Mouse (Mus musculus): ENCODE data around the gene Ezh2. TPM values are rescaled to one million over a fixed set of nuclear protein-coding genes. Genes with fewer than 3 reads are reported as not detected.
"Not testable (repeated sequence)": the region's sequence is repeated elsewhere in the genome, so short reads cannot be mapped to it uniquely, and the experiment has no call there.

The Ezh2 gene
- polyA plus RNA-seq (2016; fragmentation: Nextera tagmentation; extraction: Ambion mirVana) = 154 and 159 TPM in 2 replicates

DNA sequence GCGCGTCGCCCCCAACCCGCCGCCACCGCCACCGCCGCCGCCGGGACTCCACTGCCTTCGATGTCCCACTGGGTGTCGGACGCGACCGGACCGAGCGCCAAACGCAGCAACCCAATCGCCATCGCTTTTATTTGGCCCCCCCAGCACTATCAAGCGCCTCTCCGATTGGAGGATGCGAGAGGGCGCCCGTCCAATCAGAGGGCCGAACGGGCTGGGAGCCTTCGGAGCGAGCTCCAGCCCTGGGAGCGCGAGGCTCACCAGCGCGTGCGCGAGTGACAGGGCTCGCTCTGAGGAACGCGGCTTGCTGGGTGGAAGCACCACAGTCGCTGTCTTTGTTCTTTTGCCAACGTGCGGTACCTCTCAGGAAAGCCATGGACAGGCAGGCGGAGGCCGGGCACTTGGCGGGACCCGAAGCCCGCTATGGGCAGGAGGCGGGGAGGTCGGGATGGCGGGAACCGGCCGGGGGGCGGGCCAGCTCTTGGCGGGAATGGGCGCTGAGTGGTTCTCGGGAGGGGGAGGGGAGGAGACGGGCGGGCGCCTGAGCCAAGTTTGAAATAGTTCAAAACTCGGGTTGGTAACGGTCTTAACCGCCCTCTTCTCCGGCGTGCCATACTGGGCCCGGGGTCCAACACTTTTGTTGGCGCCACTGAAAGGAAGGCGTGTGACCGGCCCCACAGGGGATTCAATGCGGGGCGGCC lies at the start of gene Ezh2:
Ezh2 (minus strand) TSS at position 416 of the 698 bp plus-strand sequence.
- H3K4me2 ChIP-seq (replicated peaks) = peak within 1 kb of the TSS; percentile 73
- peak; percentile 99 for ATAC-seq (ENCODE audit: low FRiP score)
- H3K27ac ChIP-seq = peak within 1 kb of the TSS; percentile 98
- H3K9me3 ChIP-seq (replicated peaks) = no peaks in the 10 kb centered on the region
- peaks cover 9% of the 10 kb centered on the region for H3K4me1 ChIP-seq
- H3K36me3 ChIP-seq = no peaks in the 10 kb centered on the region
- H3K9ac ChIP-seq = peak within 1 kb of the TSS; percentile 95
- under 1% methylated on average over 54 of the region's 69 CpGs for WGBS
- H3K4me3 ChIP-seq = peak within 1 kb of the TSS; percentile 75
- H3K27me3 ChIP-seq = no peaks in the 10 kb centered on the region

DNA sequence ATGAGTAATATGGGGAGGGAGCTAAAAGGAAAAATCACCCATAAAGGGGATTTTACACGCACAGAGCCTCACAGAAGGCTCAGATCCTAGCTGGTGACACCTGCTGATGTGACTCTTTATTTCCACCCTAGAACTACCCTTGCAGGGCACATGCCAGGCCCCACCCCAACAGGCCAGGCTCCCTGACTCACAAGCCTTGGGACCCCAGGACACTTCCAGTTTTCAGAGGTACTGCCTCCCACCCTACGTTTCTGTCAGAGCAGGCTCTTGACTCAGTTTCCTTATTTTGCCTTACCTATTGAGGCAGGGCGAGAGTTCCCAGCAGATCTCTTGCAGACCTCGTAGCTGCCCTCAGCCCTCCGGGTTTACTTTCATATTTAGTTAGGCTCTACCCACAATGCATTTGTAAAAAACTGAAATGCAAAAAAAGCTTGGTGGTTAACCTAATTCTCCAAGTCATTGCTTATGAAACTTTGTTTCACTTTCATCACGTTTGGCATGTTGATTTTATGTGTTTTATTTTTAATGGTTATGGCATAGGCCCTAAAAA lies 41.5 kb upstream of the Ezh2 start:
- H3K9ac ChIP-seq = no peak overlapping the region
- H3K27ac ChIP-seq = no peak overlapping the region
- H3K4me3 ChIP-seq = no peak overlapping the region
- 72% methylated on average over 6 of the region's 6 CpGs for WGBS
- H3K4me2 ChIP-seq (replicated peaks) = no peak overlapping the region
- H3K36me3 ChIP-seq = no peaks in the 10 kb centered on the region
- ATAC-seq (ENCODE audit: low FRiP score) = no peak
- no peaks in the 10 kb centered on the region for H3K4me1 ChIP-seq
- no peaks in the 10 kb centered on the region for H3K27me3 ChIP-seq
- H3K9me3 ChIP-seq (replicated peaks) = no peaks in the 10 kb centered on the region

DNA sequence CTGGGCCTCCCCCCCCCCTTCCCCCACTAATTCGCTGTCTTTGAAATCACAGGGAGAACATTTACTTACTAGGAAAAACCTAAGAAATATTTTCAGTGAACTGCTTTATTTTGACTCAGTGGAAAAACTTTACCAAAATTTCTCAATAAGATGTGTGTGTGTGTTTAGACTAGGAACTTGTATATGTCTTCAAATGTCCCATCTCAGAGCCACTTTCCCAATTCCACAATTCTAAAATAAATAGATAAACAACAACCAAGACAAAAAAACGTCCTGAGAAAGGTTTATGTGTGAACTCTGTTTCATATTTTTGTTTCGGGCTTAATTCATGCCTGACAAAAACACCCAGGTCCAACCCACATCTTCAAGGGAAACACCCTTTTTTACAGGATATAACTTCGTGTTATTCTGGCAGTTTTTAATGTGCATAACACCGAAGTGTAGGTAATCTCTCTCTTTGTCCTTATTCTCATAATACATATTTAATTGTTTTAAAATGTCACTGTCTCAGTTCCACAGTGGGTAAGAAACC lies 40.9 kb upstream of the Ezh2 start:
- Histone ChIP-seq H3K27ac (no peak overlapping the region), H3K27me3 (no peaks in the 10 kb centered on the region), H3K9me3 (replicated peaks) (no peaks in the 10 kb centered on the region), H3K4me1 (no peaks in the 10 kb centered on the region), H3K4me3 (no peak overlapping the region), H3K9ac (no peak overlapping the region), H3K4me2 (replicated peaks) (no peak overlapping the region), H3K36me3 (no peaks in the 10 kb centered on the region)
- 77% methylated on average over 5 of the region's 5 CpGs for WGBS
- ATAC-seq (ENCODE audit: low FRiP score) = no peak

DNA sequence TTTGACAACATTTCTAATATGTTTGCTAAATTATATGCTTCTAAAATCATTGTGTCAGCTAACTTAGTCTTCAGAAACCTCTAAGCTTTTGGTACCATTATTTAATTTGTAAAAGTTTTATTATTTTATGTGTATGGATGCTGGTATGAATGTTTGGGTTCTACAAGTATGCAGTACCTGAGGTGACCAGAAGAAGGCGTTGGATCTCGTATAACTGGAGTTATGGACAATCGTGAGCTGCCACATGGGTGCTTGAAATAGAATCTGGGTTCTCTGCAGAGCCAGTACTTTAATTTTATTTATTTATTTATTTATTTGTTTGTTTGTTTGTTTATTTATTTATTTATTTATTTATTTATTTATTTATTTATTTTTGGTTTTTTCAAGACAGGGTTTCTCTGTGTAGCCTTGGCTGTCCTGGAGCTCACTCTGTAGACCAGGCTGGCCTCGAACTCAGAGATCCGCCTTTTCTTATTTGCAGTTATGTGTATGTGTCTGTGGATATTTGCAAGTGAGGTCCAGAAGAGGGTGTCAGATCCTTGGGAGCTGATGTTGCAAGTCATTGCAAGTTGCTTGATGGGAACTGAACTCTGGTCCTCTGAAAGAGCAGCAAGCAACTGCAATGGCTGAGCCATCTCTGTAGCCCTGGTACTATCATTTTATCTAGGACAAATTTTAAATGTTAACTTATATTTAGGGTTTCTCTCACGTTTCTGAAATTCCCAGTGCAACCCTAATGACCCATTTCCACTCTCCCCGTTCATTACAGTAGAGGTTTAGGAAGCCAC lies 40.3 kb upstream of the Ezh2 start:
- Histone ChIP-seq H3K9me3 (replicated peaks) (no peaks in the 10 kb centered on the region), H3K36me3 (no peaks in the 10 kb centered on the region), H3K27me3 (no peaks in the 10 kb centered on the region), H3K4me3 (no peak overlapping the region), H3K27ac (no peak overlapping the region), H3K9ac (no peak overlapping the region), H3K4me1 (no peaks in the 10 kb centered on the region), H3K4me2 (replicated peaks) (no peak overlapping the region)
- WGBS = 73% methylated on average over 7 of the region's 7 CpGs
- no peak for ATAC-seq (ENCODE audit: low FRiP score)

DNA sequence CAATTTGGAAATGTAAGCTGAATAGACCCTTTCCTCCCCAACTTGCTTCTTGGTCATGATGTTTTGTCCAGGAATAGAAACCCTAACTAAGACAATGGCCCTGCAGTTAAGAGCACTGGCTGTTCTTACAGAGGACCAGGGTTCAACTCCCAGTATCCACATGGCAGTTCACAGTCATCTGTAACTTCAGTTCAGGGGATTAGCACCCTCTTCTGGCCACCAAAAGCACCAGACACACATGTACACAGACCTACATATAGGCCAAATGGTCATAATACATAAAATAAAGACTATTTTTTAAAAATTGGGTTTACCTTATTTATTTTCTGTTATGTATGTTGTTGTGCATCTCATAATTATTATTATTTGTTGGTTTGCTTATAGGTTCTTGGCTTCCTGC lies 38.3 kb upstream of the Ezh2 start:
- Histone ChIP-seq H3K4me2 (replicated peaks) (no peak overlapping the region), H3K4me3 (no peak overlapping the region), H3K27ac (no peak overlapping the region), H3K27me3 (no peaks in the 10 kb centered on the region), H3K4me1 (no peaks in the 10 kb centered on the region), H3K9me3 (replicated peaks) (no peaks in the 10 kb centered on the region), H3K9ac (no peak overlapping the region), H3K36me3 (no peaks in the 10 kb centered on the region)
- ATAC-seq (ENCODE audit: low FRiP score) = no peak

DNA sequence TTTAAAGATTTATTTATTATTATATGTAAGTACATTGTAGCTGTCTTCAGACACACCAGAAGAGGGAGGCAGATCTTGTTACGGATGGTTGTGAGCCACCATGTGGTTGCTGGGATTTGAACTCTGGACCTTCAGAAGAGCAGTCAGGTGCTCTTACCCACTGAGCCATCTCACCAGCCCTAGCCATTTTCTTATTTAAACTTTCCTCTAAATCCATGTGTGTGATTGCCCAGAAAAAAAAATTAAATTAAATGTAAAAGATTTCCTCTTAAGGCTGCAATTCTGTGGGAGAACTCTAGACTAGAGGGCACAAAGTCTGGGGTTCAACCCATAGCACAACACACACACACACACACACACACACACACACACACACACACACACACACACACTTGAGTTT lies 34.9 kb upstream of the Ezh2 start:
- not testable (repeated sequence) for H3K36me3 ChIP-seq; H3K9ac ChIP-seq; H3K4me3 ChIP-seq; H3K4me2 ChIP-seq (replicated peaks); H3K27ac ChIP-seq; H3K9me3 ChIP-seq (replicated peaks); H3K4me1 ChIP-seq; H3K27me3 ChIP-seq; ATAC-seq (ENCODE audit: low FRiP score)
- WGBS = 100% methylated on average over 1 of the region's 1 CpGs

DNA sequence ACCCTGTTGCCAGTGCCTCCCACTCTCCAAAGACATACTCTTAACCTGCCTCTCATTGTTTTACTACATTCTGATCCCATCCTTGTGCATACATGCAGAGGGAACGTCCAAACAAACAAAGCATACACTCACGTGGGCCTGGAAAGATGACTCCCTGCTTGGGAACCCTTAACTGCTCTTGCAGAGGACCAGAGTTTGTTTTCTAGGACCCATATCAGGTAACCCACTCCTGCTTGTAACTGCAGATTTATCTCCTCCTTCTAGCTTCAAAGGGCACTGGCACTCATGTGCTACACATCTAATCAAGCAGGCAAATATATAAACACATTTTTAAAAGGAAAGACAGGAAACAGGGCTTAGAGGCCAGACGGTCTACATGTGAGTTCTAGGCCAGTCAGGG lies 32.8 kb upstream of the Ezh2 start:
- Histone ChIP-seq H3K4me3 (no peak overlapping the region), H3K9ac (no peak overlapping the region), H3K9me3 (replicated peaks) (no peaks in the 10 kb centered on the region), H3K27me3 (no peaks in the 10 kb centered on the region), H3K4me1 (no peaks in the 10 kb centered on the region), H3K36me3 (no peaks in the 10 kb centered on the region), H3K27ac (no peak overlapping the region), H3K4me2 (replicated peaks) (no peak overlapping the region)
- no peak for ATAC-seq (ENCODE audit: low FRiP score)
- WGBS = 65% methylated on average over 3 of the region's 3 CpGs

DNA sequence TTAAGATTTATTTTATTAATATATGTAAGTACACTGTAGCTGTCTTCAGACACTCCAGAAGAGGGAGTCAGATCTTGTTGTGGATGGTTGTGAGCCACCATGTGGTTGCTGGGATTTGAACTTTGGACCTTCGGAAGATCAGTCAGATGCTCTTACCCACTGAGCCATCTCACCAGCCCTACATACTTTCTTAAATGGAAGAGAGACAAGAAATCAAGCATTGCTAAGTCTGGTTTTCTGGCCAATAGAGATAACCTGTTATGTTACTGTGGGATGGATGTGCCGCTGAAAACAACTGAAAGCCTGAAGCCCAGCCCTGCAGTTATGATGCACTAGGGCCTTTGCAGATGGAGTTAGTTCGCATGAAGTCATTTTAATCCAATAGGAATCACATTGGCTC lies 31.8 kb upstream of the Ezh2 start:
- H3K27ac ChIP-seq; H3K4me1 ChIP-seq; H3K4me3 ChIP-seq; H3K4me2 ChIP-seq (replicated peaks); H3K9me3 ChIP-seq (replicated peaks); H3K27me3 ChIP-seq; H3K36me3 ChIP-seq; H3K9ac ChIP-seq; ATAC-seq (ENCODE audit: low FRiP score): not testable (repeated sequence)
- 90% methylated on average over 3 of the region's 3 CpGs for WGBS

DNA sequence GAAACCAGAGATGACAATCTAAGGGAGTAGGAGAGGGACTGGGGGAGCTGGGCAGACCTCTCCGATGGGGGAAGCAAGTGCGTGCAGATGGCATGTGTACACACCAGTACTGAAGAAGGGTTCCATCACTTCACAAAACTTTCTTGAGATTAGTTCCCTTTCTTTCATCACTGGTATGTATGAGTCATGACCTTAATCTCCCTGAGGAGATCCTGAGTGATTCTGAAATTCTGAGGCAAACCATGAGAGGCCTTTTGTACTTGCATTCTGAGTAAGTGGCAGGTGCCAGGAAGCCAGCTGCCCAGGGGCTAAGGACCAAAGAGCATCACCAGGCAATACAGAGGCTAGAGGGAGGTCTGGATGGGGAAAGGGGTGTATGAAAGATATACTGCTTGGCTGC lies 25.9 kb upstream of the Ezh2 start:
- Histone ChIP-seq H3K36me3 (no peaks in the 10 kb centered on the region), H3K4me2 (replicated peaks) (no peak overlapping the region), H3K27me3 (no peaks in the 10 kb centered on the region), H3K4me3 (no peak overlapping the region), H3K9ac (no peak overlapping the region), H3K4me1 (no peaks in the 10 kb centered on the region), H3K9me3 (replicated peaks) (no peaks in the 10 kb centered on the region), H3K27ac (no peak overlapping the region)
- 75% methylated on average over 2 of the region's 2 CpGs for WGBS
- no peak for ATAC-seq (ENCODE audit: low FRiP score)

DNA sequence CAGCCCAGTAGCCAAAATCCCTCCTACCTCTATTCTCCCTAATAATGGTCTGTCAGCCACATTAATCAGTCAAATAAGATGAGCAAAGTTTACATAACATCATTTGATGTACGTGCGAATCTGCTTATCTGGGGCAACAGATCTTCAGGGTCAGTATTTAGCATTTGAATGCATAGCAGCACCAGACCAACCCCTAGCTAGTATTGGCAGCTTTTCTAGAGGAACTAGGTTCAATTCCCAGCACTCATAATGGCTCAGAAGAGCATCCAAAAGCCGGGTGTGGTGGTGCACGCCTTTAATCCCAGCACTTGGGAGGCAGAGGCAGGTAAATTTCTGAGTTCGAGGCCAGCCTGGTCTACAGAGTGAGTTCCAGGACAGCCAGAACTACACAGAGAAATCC lies 13.2 kb upstream of the Ezh2 start:
- 62% methylated on average over 5 of the region's 5 CpGs for WGBS
- ATAC-seq (ENCODE audit: low FRiP score); H3K4me3 ChIP-seq; H3K4me1 ChIP-seq; H3K9ac ChIP-seq; H3K27ac ChIP-seq; H3K36me3 ChIP-seq; H3K9me3 ChIP-seq (replicated peaks); H3K27me3 ChIP-seq; H3K4me2 ChIP-seq (replicated peaks): not testable (repeated sequence)

DNA sequence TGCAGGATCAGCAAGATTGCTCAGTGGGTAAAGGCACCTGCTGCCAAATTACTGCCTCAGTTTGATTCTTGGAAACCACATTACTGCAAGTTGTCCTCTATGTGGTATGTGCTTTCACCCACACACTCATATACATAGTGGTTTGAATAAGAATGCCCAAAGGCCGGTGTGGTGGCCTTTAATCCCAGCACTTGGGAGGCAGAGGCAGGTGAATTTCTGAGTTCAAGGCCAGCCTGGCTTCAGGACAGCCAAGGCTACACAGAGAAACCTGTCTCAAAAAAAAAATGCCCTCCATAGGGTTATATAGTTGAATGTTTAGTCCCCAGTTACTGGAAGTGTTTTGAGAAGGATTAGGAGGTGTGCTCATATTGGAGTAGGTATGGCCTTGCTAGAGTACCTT lies 6.8 kb upstream of the Ezh2 start:
- no peak overlapping the region for H3K4me2 ChIP-seq (replicated peaks)
- ATAC-seq (ENCODE audit: low FRiP score) = no peak
- no peaks in the 10 kb centered on the region for H3K4me1 ChIP-seq
- 77% methylated on average over 1 of the region's 1 CpGs for WGBS
- H3K36me3 ChIP-seq = no peaks in the 10 kb centered on the region
- H3K27ac ChIP-seq = no peak overlapping the region
- no peaks in the 10 kb centered on the region for H3K27me3 ChIP-seq
- H3K4me3 ChIP-seq = no peak overlapping the region
- no peak overlapping the region for H3K9ac ChIP-seq
- H3K9me3 ChIP-seq (replicated peaks) = no peaks in the 10 kb centered on the region

DNA sequence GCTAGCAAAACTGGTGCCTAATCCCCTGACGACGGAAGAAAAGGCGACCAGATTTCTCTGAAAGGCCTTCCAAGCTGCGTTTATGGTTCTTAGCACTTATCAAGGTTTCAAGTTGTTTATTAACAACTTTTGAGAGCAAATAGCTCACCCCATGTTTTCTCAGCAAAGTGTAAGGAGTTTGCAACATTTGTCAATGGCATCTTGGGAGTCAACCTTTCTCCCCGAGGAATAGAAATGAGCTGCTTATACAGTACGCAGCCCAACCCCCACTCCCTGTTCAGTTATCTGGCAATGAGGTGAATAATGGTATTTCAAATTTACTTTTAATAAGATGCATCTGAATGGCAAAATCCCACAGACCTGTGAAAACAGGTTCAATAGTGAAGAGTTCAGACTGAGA lies 555 bp upstream of the Ezh2 start:
- Histone ChIP-seq H3K9me3 (replicated peaks) (no peaks in the 10 kb centered on the region), H3K27me3 (no peaks in the 10 kb centered on the region), H3K9ac (peak overlapping the region; percentile 95), H3K4me1 (peaks cover 9% of the 10 kb centered on the region), H3K27ac (peak overlapping the region; percentile 98), H3K36me3 (no peaks in the 10 kb centered on the region), H3K4me2 (replicated peaks) (peak overlapping the region; percentile 73), H3K4me3 (peak overlapping the region; percentile 75)
- WGBS = 2% methylated on average over 6 of the region's 6 CpGs
- ATAC-seq (ENCODE audit: low FRiP score) = no peak

All from hindbrain, embryonic 12.5 days (tissue).